Mouse (Mus musculus): ENCODE data around the gene Nfe2l1.

DNA sequence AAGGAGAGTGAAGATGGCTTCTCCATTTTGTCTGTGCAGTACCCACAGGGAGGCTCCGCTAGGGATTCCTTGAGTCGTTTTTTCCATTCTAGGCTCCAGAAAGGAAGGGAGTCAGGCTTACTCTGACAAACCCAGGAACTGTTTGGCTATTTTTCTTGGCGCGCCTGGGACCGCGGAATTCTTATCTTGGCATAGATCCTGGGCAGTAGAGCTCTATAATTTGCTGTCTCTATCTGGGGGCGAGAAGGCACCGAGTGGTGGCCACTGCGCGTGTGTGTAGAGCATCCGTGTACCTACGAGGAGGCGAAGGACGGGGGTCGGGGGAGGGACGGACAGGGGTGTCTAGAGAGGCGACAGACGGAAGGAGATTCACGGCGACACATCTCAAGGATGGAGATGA is 31.7 kb upstream of the Nfe2l1 start:
- TF ChIP-seq CTCF (conservative IDR thresholded peaks at IDR 0.05; ENCODE audit: insufficient read depth, insufficient read length, low read depth, low read length) (no peak), POLR2A (IDR thresholded peaks at IDR 0.05; ENCODE audit: low read depth, low read length) (no peak)

Measured in kidney, adult 2 months (tissue).